Mouse (Mus musculus) liver, postnatal 0 days (tissue): ENCODE measurements around the gene Psmb7. TPM values are rescaled to one million over a fixed set of nuclear protein-coding genes. Genes with fewer than 3 reads are reported as not detected.

ENCODE experiments used
- ATAC-seq: fragments of 200-750 bp; cut with Nextera tagmentation; 2 replicates; pipeline ENCODE4 v1.8.0; 2017; ENCODE audit warnings: mild to moderate bottlenecking, moderate library complexity
- DNase-seq: peaks from one replicate; pipeline ENCODE4 v3.0.0-alpha.2; 2016
- H3K27ac ChIP-seq: fragments of 300-500 bp; sonication (generic); 2 replicates; pipeline ENCODE4 v1.5.1; 2014; ENCODE audit warnings: antibody characterized with exemption, moderate library complexity, mild to moderate bottlenecking, low read depth
- H3K27me3 ChIP-seq: fragments of 300-500 bp; sonication (generic); 2 replicates; pipeline ENCODE4 v1.6.1; 2014; ENCODE audit warnings: low read length, control low read depth, mixed read lengths; ENCODE audit not compliant: insufficient read depth
- H3K36me3 ChIP-seq: fragments of 300-500 bp; sonication (generic); replicated peaks from 2 replicates; pipeline ENCODE4 v1.6.1; 2014; ENCODE audit warnings: mild to moderate bottlenecking, control low read depth, low read length, moderate library complexity, mixed read lengths; ENCODE audit not compliant: insufficient read depth
- H3K4me1 ChIP-seq: fragments of 300-500 bp; sonication (generic); 2 replicates; pipeline ENCODE4 v1.6.1; 2014; ENCODE audit warnings: antibody characterized with exemption, mild to moderate bottlenecking, control low read depth; ENCODE audit not compliant: insufficient read depth
- H3K4me2 ChIP-seq: fragments of 300-500 bp; sonication (generic); 2 replicates; pipeline ENCODE4 v1.6.1; 2014; ENCODE audit warnings: low read depth, mild to moderate bottlenecking, low read length, moderate library complexity, mixed read lengths
- H3K4me3 ChIP-seq: fragments of 300-500 bp; sonication (generic); 2 replicates; pipeline ENCODE4 v1.5.1; 2014; ENCODE audit warnings: low read depth, low read length
- H3K9ac ChIP-seq: fragments of 300-500 bp; sonication (generic); replicated peaks from 2 replicates; pipeline ENCODE4 v1.6.1; 2014; ENCODE audit warnings: mild to moderate bottlenecking, moderate library complexity
- H3K9me3 ChIP-seq: fragments of 300-500 bp; sonication (generic); 2 replicates; pipeline ENCODE4 v1.6.1; 2016; ENCODE audit warnings: mild to moderate bottlenecking, control low read depth, low read length, mixed read lengths
- CTCF ChIP-seq: sonication (generic); IDR thresholded peaks from 2 replicates; pipeline ENCODE4 v1.5.1; 2016; ENCODE audit warnings: antibody characterized with exemption, low read depth
- EP300 ChIP-seq: IDR thresholded peaks from 2 replicates; pipeline ENCODE4 v1.6.1; 2016; ENCODE audit warnings: antibody characterized with exemption, low read depth, mild to moderate bottlenecking
- WGBS: fragments of 180-500 bp; shearing (Covaris S2); extraction: QIAGEN DNeasy Blood & Tissue Kit; methylation state at CpG from one replicate; pipeline ENCODE4 v1.1.7; 2014; ENCODE audit not compliant: insufficient replicate concordance; 5-methylcytosine and 5-hydroxymethylcytosine counted together
- polyA plus RNA-seq: library from polyadenylated mRNA; unstranded; fragments of >200 nt; fragmentation: Nextera tagmentation; extraction: Ambion mirVana; gene quantifications from 2 replicates; pipeline ENCODE4 v1.2.1, GENCODE M21; 2015

The Psmb7 gene
- polyA plus RNA-seq, 1 experiment from 2014 or later, result 120 TPM

DNA sequence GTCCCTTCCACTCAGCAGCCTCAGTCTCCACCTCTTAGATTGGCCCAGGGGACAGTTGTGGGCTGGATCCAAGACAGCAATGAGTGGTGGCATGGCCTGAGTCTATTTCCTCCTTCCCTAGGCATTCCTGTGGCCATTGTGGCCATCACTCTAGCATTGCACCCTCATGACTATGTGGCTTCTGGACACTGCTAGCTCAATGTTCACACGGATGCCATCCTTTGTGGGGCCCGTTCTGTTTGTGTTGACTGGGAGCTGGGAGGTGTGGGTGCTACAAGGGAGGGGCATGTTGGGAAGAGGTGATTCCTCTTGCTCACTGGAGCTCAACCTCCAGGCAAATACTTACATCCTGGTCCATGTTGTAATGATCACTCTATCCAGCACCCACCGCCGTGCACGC is 38.3 kb upstream of the Psmb7 start:
- 76% methylated on average over 5 of the region's 5 CpGs for WGBS

DNA sequence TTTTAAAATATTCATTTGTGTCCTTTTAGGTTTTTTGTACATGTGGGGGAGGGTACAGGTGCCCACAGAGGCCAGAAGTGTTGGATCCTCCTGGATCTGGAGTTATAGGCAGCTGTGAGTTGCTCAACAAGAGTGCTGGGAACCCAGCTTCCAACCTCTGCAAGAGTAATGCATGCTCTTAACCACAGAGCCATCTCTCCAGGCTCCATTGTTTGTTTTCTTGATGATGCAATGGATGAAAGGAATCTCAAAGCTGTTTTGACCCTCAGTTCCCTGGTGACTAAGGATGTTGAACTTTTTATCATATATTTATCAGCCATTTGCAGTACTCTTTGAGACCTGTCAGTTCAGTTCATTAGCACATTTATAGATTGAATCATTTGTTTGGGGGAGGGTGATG is 35.1 kb upstream of the Psmb7 start:
- Histone ChIP-seq H3K27ac (no peak overlapping the region), H3K36me3 (no peaks in the 10 kb centered on the region), H3K4me3 (no peak overlapping the region), H3K27me3 (no peaks in the 10 kb centered on the region), H3K4me1 (no peaks in the 10 kb centered on the region), H3K4me2 (no peak overlapping the region), H3K9me3 (no peaks in the 10 kb centered on the region), H3K9ac (no peak overlapping the region)
- no peak for ATAC-seq
- TF ChIP-seq CTCF, result no peak
- TF ChIP-seq EP300, result no peak
- DNase-seq, result no peak

More for the DNA sequence above, 38.3 kb upstream of the Psmb7 start:
- ATAC-seq (no peak), DNase-seq (no peak)
- Histone ChIP-seq H3K9me3 (no peaks in the 10 kb centered on the region), H3K27me3 (no peaks in the 10 kb centered on the region), H3K9ac (no peak overlapping the region), H3K36me3 (no peaks in the 10 kb centered on the region), H3K27ac (no peak overlapping the region), H3K4me3 (no peak overlapping the region), H3K4me2 (no peak overlapping the region), H3K4me1 (no peaks in the 10 kb centered on the region)
- TF ChIP-seq EP300, result no peak
- TF ChIP-seq CTCF, result no peak

DNA sequence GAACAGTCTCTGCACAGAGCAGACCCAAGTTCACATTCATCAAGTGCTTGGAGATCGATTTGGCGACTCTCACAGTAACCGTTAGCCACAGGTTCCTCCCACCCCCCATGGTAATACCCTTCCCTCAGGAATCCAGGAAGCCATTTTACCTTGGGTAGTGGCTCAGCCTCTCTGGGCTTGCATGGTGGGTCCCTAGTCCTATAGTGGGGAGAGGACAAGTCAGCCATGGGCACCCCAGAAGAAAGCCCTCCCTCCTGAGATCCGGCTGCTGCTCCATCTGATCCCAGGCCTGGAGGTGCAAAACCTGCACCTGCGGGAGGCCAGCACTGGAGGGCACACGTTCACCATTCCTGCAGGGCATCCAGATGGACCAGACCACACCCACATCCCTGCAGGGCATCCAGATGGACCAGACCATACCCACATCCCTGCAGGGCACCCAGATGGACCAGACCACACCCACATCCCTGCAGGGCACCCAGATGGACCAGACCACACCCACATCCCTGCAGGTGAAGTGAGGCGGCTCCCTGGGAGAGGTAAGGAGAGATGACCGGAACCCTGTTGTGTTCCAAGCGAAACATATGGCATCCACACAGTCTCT is 31.6 kb upstream of the Psmb7 start:
- H3K27ac ChIP-seq, result no peak overlapping the region
- H3K27me3 ChIP-seq, result 0 out of 2 replicates have a peak, but pooled peaks cover 4% of the 10 kb centered on the region
- H3K4me3 ChIP-seq, result no peak overlapping the region
- TF ChIP-seq CTCF, result peak; percentile 59
- TF ChIP-seq EP300, result no peak
- no peaks in the 10 kb centered on the region for H3K4me1 ChIP-seq
- no peaks in the 10 kb centered on the region for H3K36me3 ChIP-seq
- 63% methylated on average over 9 of the region's 9 CpGs for WGBS
- no peaks in the 10 kb centered on the region for H3K9me3 ChIP-seq
- DNase-seq, result peak; percentile 42
- H3K4me2 ChIP-seq, result no peak overlapping the region
- H3K9ac ChIP-seq, result no peak overlapping the region
- no peak for ATAC-seq

DNA sequence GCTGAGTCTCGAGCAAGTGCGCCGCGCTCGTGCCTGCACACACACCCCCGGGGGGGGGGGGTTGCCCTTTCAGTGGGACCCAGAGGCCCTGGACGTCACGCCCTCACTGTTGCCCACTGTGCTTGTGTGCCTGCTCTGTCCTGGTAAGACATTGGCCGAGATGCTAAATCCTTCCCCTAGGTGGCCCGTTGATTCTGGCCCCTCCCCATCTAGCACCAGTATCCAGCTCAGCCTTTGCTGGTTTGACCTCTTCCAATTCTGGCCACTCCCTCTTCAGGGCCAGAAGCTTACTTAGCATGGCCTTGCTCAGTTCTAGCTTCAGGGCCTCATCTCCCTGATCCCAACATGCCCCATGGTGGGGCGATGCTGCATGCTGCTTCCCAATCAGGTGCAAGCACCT is 28.6 kb upstream of the Psmb7 start:
- H3K27ac ChIP-seq, result no peak overlapping the region
- ATAC-seq (no peak), DNase-seq (no peak)
- H3K4me1 ChIP-seq, result no peaks in the 10 kb centered on the region; the same call in 1 of the 2 replicates
- no peaks in the 10 kb centered on the region for H3K36me3 ChIP-seq
- no peaks in the 10 kb centered on the region for H3K9me3 ChIP-seq
- TF ChIP-seq CTCF, result no peak
- no peak for TF ChIP-seq EP300
- H3K4me3 ChIP-seq, result no peak overlapping the region
- H3K27me3 ChIP-seq, result 0 out of 2 replicates have a peak, but pooled peaks cover 4% of the 10 kb centered on the region
- H3K4me2 ChIP-seq, result no peak overlapping the region
- H3K9ac ChIP-seq, result no peak overlapping the region
- WGBS, result 69% methylated on average over 11 of the region's 11 CpGs

DNA sequence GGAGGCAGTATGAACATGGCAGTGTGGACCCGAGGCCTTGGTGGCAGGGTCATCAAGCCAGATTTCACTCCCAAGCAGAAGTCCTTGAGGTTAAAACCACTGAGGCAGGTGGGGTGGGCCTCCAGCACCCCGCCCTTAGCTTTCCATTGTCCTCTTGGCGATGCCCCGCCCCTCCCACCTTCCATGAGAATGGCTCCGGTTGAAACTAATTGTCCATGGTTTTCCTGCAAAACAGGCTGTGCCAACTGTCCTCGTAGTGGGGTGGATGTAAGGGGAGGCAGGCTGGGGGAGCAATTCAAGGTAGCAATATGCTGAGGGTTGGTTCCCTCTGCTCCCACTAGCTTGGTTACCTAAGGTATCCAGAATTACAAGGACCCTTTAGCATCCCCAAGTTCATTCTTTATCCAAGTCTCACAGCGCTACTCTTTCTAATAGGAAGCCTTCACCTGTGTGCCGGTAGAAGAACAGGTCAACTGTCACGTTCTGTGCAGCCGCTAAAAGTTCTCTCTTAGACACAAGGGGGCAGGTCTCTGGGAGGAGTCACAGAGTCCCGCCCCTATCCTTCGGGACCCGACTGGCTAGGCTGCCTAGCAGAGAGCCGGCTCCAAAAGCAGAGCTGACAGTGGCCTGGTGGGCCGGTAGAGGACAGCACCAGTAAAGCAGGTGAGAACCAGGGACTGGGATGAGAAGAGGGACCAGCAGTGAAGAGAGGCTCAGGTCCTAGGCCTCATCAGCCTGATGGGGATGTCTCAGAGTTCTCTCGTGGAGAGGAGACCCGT is 25.1 kb upstream of the Psmb7 start:
- H3K9ac ChIP-seq, result no peak overlapping the region

DNA sequence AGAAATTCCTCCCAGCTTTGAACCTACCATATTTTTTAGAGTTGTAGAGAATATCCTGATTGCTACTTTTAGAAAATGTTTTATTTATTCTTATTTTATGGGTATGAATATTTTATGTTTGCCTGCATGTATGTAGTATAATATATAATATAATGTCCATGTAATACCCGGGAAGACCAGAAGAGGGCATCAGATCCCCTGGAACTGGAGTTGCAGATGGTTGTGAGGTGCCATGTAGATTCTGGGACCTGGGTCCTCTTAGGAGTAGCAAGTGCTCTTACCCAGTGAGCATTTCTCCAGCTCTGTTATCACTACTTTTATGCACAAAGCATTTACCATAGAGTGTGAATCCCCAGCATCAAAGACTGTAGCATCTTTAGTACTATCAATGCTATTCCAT is 17.5 kb upstream of the Psmb7 start:
- no peaks in the 10 kb centered on the region for H3K36me3 ChIP-seq
- ATAC-seq (no peak), DNase-seq (no peak)
- no peak overlapping the region for H3K27ac ChIP-seq
- no peak overlapping the region for H3K4me2 ChIP-seq
- no peak overlapping the region for H3K4me3 ChIP-seq
- H3K9me3 ChIP-seq, result no peaks in the 10 kb centered on the region
- H3K9ac ChIP-seq, result no peak overlapping the region
- H3K27me3 ChIP-seq, result no peaks in the 10 kb centered on the region
- 3% methylated on average over 1 of the region's 1 CpGs for WGBS
- TF ChIP-seq CTCF (peak; percentile 59), EP300 (no peak)
- no peaks in the 10 kb centered on the region for H3K4me1 ChIP-seq

More for the DNA sequence above, 25.1 kb upstream of the Psmb7 start:
- Histone ChIP-seq H3K4me2 (peak overlapping the region; percentile 42; the same call in 1 of the 2 replicates), H3K36me3 (no peaks in the 10 kb centered on the region), H3K27me3 (0 out of 2 replicates have a peak, but pooled peaks cover 4% of the 10 kb centered on the region), H3K4me3 (no peak overlapping the region), H3K4me1 (no peaks in the 10 kb centered on the region; the same call in 1 of the 2 replicates), H3K27ac (no peak overlapping the region), H3K9me3 (no peaks in the 10 kb centered on the region)
- peak; percentile 82 for ATAC-seq
- TF ChIP-seq CTCF, result peak; percentile 31; the same call in 1 of the 2 replicates
- no peak for TF ChIP-seq EP300
- DNase-seq, result peak; percentile 52
- 12% methylated on average over 17 of the region's 17 CpGs for WGBS
